Mouse (Mus musculus): Measurements from ENCODE around the gene Gm10638.

- TF ChIP-seq POLR2A (IDR thresholded peaks at IDR 0.05; ENCODE audit: extremely low read depth, insufficient read depth, low read length): no peak
- peak; percentile 29; the same call in 1 of the 2 replicates for TF ChIP-seq CTCF (IDR thresholded peaks at IDR 0.05; ENCODE audit: extremely low read depth, insufficient read depth, low read length)
Observed at GRCm38 (mm10) chr8:86720756-86721459, 24.6 kb upstream of the Gm10638 start.
